Mouse (Mus musculus) stomach, postnatal 0 days (tissue): Measurements from ENCODE around the gene Nop9.

Experiments
- CTCF ChIP-seq: IDR thresholded peaks from 2 replicates; pipeline ENCODE4 v1.5.1; 2016; ENCODE audit warnings: antibody characterized with exemption, low read depth, mild to moderate bottlenecking, moderate library complexity
- EP300 ChIP-seq: optimal IDR thresholded peaks from 2 replicates; pipeline ENCODE3; 2016; ENCODE audit warnings: antibody characterized with exemption

GRCm38 (mm10) chr14:55701131-55701530 is 44.4 kb upstream of the Nop9 start:
- no peak for TF ChIP-seq CTCF
- no peak for TF ChIP-seq EP300
